Mouse (Mus musculus): ENCODE results near the gene Btbd7. TPM values are rescaled to one million over a fixed set of nuclear protein-coding genes. Genes with fewer than 3 reads are reported as not detected.
A peak's percentile ranks its signal among the peaks of the same experiment; 100 is the strongest.

Btbd7 gene
- total RNA-seq (2021) = 60.1 and 65.3 TPM in 2 replicates
- long read RNA-seq, partial matches to known transcripts = 0 of 8 reads
- long read RNA-seq, other reads (novel, unspliced or antisense) = 8 of 8 reads

- peak; percentile 99 for DNase-seq
Measured at GRCm38 (mm10) chr12:102878031-102878823, at the start of gene Btbd7. Gene Btbd7 (minus strand): TSS chr12:102878471.

- DNase-seq = no peak
Measured at GRCm38 (mm10) chr12:102916073-102916472, 37.8 kb upstream of the Btbd7 start.

GRCm38 (mm10) chr12:102908191-102908590, 29.9 kb upstream of the Btbd7 start:
- no peak for DNase-seq

- no peak for DNase-seq
Measured at GRCm38 (mm10) chr12:102899091-102899490, 20.8 kb upstream of the Btbd7 start, which contains the start of gene Cox8c. Gene Cox8c (plus strand): TSS chr12:102899316.

- DNase-seq = no peak
Measured at GRCm38 (mm10) chr12:102888568-102888967, 10.3 kb upstream of the Btbd7 start.

GRCm38 (mm10) chr12:102887366-102887765, 9.1 kb upstream of the Btbd7 start:
- DNase-seq = no peak

- peak; percentile 39 for DNase-seq
Measured at GRCm38 (mm10) chr12:102885735-102886134, 7.5 kb upstream of the Btbd7 start.

- no peak for DNase-seq
Measured at GRCm38 (mm10) chr12:102878901-102879300, 630 bp upstream of the Btbd7 start.

- peak; percentile 37 for DNase-seq
Measured at GRCm38 (mm10) chr12:102877301-102878030, 805 bp downstream of the Btbd7 start.

GRCm38 (mm10) chr12:102870527-102870926, 7.7 kb downstream of the Btbd7 start:
- DNase-seq = no peak

- no peak for DNase-seq
Measured at GRCm38 (mm10) chr12:102869802-102870201, 8.5 kb downstream of the Btbd7 start.

GRCm38 (mm10) chr12:102860806-102861205, 17.5 kb downstream of the Btbd7 start:
- no peak for DNase-seq

- no peak for DNase-seq
Measured at GRCm38 (mm10) chr12:102838271-102838670, 40.0 kb downstream of the Btbd7 start.

- DNase-seq = no peak
Measured at GRCm38 (mm10) chr12:102832746-102833300, 45.4 kb downstream of the Btbd7 start.

- no peak for DNase-seq
Measured at GRCm38 (mm10) chr12:102831888-102832287, 46.4 kb downstream of the Btbd7 start.

- no peak for DNase-seq
Measured at GRCm38 (mm10) chr12:102827119-102827518, 51.2 kb downstream of the Btbd7 start.

GRCm38 (mm10) chr12:102826399-102826798, 51.9 kb downstream of the Btbd7 start:
- DNase-seq = no peak

- DNase-seq = no peak
Measured at GRCm38 (mm10) chr12:102814858-102815257, 63.4 kb downstream of the Btbd7 start.

- no peak for DNase-seq
Measured at GRCm38 (mm10) chr12:102799528-102799927, 78.7 kb downstream of the Btbd7 start.

GRCm38 (mm10) chr12:102787927-102788326, 90.3 kb downstream of the Btbd7 start:
- DNase-seq = no peak

- DNase-seq = no peak
Measured at GRCm38 (mm10) chr12:102785593-102785985, 92.7 kb downstream of the Btbd7 start.

- DNase-seq = no peak
Measured at GRCm38 (mm10) chr12:102784899-102785592, 93.2 kb downstream of the Btbd7 start.
